Mouse (Mus musculus): Measurements from ENCODE around the gene Acyp2. TPM values are rescaled to one million over a fixed set of nuclear protein-coding genes. Genes with fewer than 3 reads are reported as not detected.

Acyp2 gene
- polyA plus RNA-seq, 1 experiment from 2014 or later: 19.1 TPM

GRCm38 (mm10) chr11:30607587-30608518 is 41.5 kb downstream of the Acyp2 start:
- no peak overlapping the region for H3K9ac ChIP-seq (ENCODE audit: low read length)
- no peak for DNase-seq (ENCODE audit: low spot score)
- no peak overlapping the region for H3K27ac ChIP-seq (replicated peaks)
- no peak overlapping the region for H3K4me2 ChIP-seq (replicated peaks; ENCODE audit: low read depth)
- no peak for TF ChIP-seq EP300 (optimal IDR thresholded peaks at IDR 0.05)
- TF ChIP-seq CTCF (IDR thresholded peaks at IDR 0.05; ENCODE audit: low read depth): no peak
- WGBS: 73% methylated on average over 3 of the region's 3 CpGs
- no peaks in the 10 kb centered on the region for H3K27me3 ChIP-seq (ENCODE audit: control insufficient read depth, insufficient read depth, low read length)
- H3K4me3 ChIP-seq (ENCODE audit: low read depth, low read length): no peak overlapping the region
- no peaks in the 10 kb centered on the region for H3K4me1 ChIP-seq (replicated peaks; ENCODE audit: control insufficient read depth, insufficient read depth)
- H3K36me3 ChIP-seq (ENCODE audit: control insufficient read depth, insufficient read depth, low read length): no peaks in the 10 kb centered on the region
- H3K9me3 ChIP-seq (ENCODE audit: control insufficient read depth, low read length): no peaks in the 10 kb centered on the region
- no peak for ATAC-seq (ENCODE audit: low FRiP score, low TSS enrichment)

- no peak for ATAC-seq (ENCODE audit: low FRiP score, low TSS enrichment)
- no peak overlapping the region for H3K27ac ChIP-seq (replicated peaks)
- no peak overlapping the region for H3K4me2 ChIP-seq (replicated peaks; ENCODE audit: low read depth)
- no peak overlapping the region for H3K4me3 ChIP-seq (ENCODE audit: low read depth, low read length)
- H3K27me3 ChIP-seq (ENCODE audit: control insufficient read depth, insufficient read depth, low read length): no peaks in the 10 kb centered on the region
- TF ChIP-seq CTCF (IDR thresholded peaks at IDR 0.05; ENCODE audit: low read depth) (no peak), EP300 (optimal IDR thresholded peaks at IDR 0.05) (no peak)
- 74% methylated on average over 3 of the region's 3 CpGs for WGBS
- H3K9ac ChIP-seq (ENCODE audit: low read length): no peak overlapping the region
- H3K9me3 ChIP-seq (ENCODE audit: control insufficient read depth, low read length): no peaks in the 10 kb centered on the region
- no peaks in the 10 kb centered on the region for H3K4me1 ChIP-seq (replicated peaks; ENCODE audit: control insufficient read depth, insufficient read depth)
- H3K36me3 ChIP-seq (ENCODE audit: control insufficient read depth, insufficient read depth, low read length): no peaks in the 10 kb centered on the region
- no peak for DNase-seq (ENCODE audit: low spot score)
Observed at GRCm38 (mm10) chr11:30597259-30597658, 52.1 kb downstream of the Acyp2 start.

- Histone ChIP-seq H3K36me3 (ENCODE audit: control insufficient read depth, insufficient read depth, low read length) (no peaks in the 10 kb centered on the region), H3K9ac (ENCODE audit: low read length) (no peak overlapping the region), H3K4me1 (replicated peaks; ENCODE audit: control insufficient read depth, insufficient read depth) (no peaks in the 10 kb centered on the region), H3K4me3 (ENCODE audit: low read depth, low read length) (no peak overlapping the region), H3K27me3 (ENCODE audit: control insufficient read depth, insufficient read depth, low read length) (no peaks in the 10 kb centered on the region), H3K27ac (replicated peaks) (no peak overlapping the region), H3K4me2 (replicated peaks; ENCODE audit: low read depth) (no peak overlapping the region), H3K9me3 (ENCODE audit: control insufficient read depth, low read length) (no peaks in the 10 kb centered on the region)
- WGBS: 58% methylated on average over 2 of the region's 2 CpGs
- DNase-seq (ENCODE audit: low spot score): no peak
- no peak for TF ChIP-seq CTCF (IDR thresholded peaks at IDR 0.05; ENCODE audit: low read depth)
- TF ChIP-seq EP300 (optimal IDR thresholded peaks at IDR 0.05): no peak
- ATAC-seq (ENCODE audit: low FRiP score, low TSS enrichment): no peak
Observed at GRCm38 (mm10) chr11:30580008-30580407, 69.4 kb downstream of the Acyp2 start.

- ATAC-seq (ENCODE audit: low FRiP score, low TSS enrichment) (no peak), DNase-seq (ENCODE audit: low spot score) (no peak)
- 64% methylated on average over 2 of the region's 2 CpGs for WGBS
- no peak overlapping the region; the same call in 1 of the 2 replicates for H3K27ac ChIP-seq (replicated peaks)
- no peak overlapping the region for H3K9ac ChIP-seq (ENCODE audit: low read length)
- H3K4me1 ChIP-seq (replicated peaks; ENCODE audit: control insufficient read depth, insufficient read depth): no peaks in the 10 kb centered on the region
- TF ChIP-seq CTCF (IDR thresholded peaks at IDR 0.05; ENCODE audit: low read depth): no peak
- H3K4me3 ChIP-seq (ENCODE audit: low read depth, low read length): no peak overlapping the region
- no peak overlapping the region for H3K4me2 ChIP-seq (replicated peaks; ENCODE audit: low read depth)
- no peaks in the 10 kb centered on the region for H3K36me3 ChIP-seq (ENCODE audit: control insufficient read depth, insufficient read depth, low read length)
- no peaks in the 10 kb centered on the region for H3K9me3 ChIP-seq (ENCODE audit: control insufficient read depth, low read length)
- no peaks in the 10 kb centered on the region for H3K27me3 ChIP-seq (ENCODE audit: control insufficient read depth, insufficient read depth, low read length)
Observed at GRCm38 (mm10) chr11:30578931-30579330, 70.5 kb downstream of the Acyp2 start.

- no peaks in the 10 kb centered on the region for H3K4me1 ChIP-seq (replicated peaks; ENCODE audit: control insufficient read depth, insufficient read depth)
- peak overlapping the region; percentile 6; the same call in 1 of the 2 replicates for H3K4me3 ChIP-seq (ENCODE audit: low read depth, low read length)
- DNase-seq (ENCODE audit: low spot score): no peak
Observed at GRCm38 (mm10) chr11:30572790-30573395, 76.5 kb downstream of the Acyp2 start.

More at GRCm38 (mm10) chr11:30572790-30573395, 76.5 kb downstream of the Acyp2 start:
- Histone ChIP-seq H3K36me3 (ENCODE audit: control insufficient read depth, insufficient read depth, low read length) (no peaks in the 10 kb centered on the region), H3K27ac (replicated peaks) (peak overlapping the region; percentile 45; the same call in 1 of the 2 replicates), H3K4me2 (replicated peaks; ENCODE audit: low read depth) (0 out of 2 replicates have a peak overlapping the region, but pooled peaks have one; percentile 25), H3K9me3 (ENCODE audit: control insufficient read depth, low read length) (no peaks in the 10 kb centered on the region), H3K9ac (ENCODE audit: low read length) (no peak overlapping the region; the same call in 1 of the 2 replicates), H3K27me3 (ENCODE audit: control insufficient read depth, insufficient read depth, low read length) (no peaks in the 10 kb centered on the region)
- no peak for TF ChIP-seq EP300 (optimal IDR thresholded peaks at IDR 0.05)
- TF ChIP-seq CTCF (IDR thresholded peaks at IDR 0.05; ENCODE audit: low read depth): no peak
- 0 out of 2 replicates have a peak, but pooled peaks have one; percentile 24 for ATAC-seq (ENCODE audit: low FRiP score, low TSS enrichment)
- WGBS: 54% methylated on average over 15 of the region's 15 CpGs

Data from stomach, postnatal 0 days (tissue).